Mouse (Mus musculus) T-cell, adult 66 days (primary cell): ENCODE results near the gene Bbs10. TPM values are rescaled to one million over a fixed set of nuclear protein-coding genes. Genes with fewer than 3 reads are reported as not detected.

Experiments
- total RNA-seq, 2 experiments: library from RNA; stranded (reverse); gene quantifications; 3 replicates in 1 of 2; 4 replicates in 1 of 2; pipeline ENCODE4 v1.2.4; 2023

Bbs10 gene
- total RNA-seq = 1 to 10 TPM; 4.3 TPM

DNA sequence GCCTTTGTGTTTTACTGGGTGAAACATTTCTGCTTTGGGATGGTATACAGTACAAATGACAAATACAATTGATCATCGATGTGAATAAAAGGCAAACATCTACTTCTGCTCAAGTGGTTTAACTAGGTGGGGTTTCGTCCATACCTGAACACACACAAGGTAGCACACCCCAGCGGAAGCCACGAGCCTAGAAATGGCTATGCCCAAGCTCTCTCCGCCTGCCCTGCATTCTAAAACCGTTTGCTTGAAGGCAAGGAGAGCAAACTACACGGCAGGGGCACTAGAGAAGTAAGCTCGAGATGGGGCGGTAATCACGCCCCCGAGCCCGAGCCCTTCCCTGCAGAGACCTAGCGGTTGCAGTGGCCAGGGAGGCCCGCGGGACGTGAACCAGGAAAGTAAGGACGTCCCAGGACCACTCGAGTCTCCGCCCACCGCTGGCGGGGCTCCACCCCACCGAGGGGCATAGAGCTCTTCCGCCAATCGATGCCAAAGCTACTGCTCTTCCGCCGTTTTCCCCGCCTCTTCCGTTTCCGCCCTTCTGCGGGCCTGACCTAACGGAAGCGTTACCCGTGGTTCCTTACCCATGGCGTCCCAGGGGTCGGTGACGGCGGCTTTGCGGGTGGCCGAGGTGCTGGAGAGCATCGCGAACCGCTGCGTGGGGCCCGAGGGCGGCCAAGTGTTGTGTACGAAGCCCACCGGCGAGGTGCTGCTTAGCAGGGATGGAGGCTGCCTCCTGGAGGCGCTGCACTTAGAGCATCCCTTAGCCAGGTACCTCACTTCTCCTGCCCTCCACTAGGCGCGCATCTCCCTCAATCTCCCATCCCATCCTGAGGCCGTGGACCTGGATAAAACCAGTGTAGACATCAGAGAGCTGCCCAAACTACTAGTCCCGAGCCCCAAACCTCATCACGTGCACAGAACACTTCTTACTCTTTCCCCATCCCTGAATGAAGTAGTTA lies at the start of gene Bbs10:
Bbs10 (plus strand) TSS at position 540 of the 959 bp plus-strand sequence.

Other genes starting within 250 kb of the Bbs10 start
- 10 to 100 TPM; 72.4 to 78.7 TPM for gene Osbpl8, start 133.9 kb upstream of the Bbs10 start, total RNA-seq
- 100 to 1,000 TPM; 161 to 186 TPM for gene Nap1l1, start 174.5 kb downstream of the Bbs10 start, total RNA-seq
- gene Phlda1, start 207.6 kb downstream of the Bbs10 start, total RNA-seq = 10 to 100 TPM in 1 of 2 experiments, 1 to 10 TPM in 1; 9.4 to 11.3 TPM